In genomic region chr19:47578581-47579224, GRCm38 (mm10) we compare ENCODE assay signal across 9 mouse cellular contexts. TPM values are rescaled to one million over a fixed set of nuclear protein-coding genes. Genes with fewer than 3 reads are reported as not detected.
DNase-seq lines count a peak whose midpoint lies in the region; ATAC-seq and TF ChIP-seq lines count a peak whose summit lies in the region.
"Had no signal": no experiment of that assay in that cellular context is flagged by ENCODE, and none has a peak within 500 bp of the region (broad histone marks: within the 10 kb centered on the region; RNA-seq: fewer than 3 reads in every experiment).

No protein-coding gene starts in this region.

- 18% methylated on average over 13 of the region's 13 CpGs for WGBS in heart, adult 2 months
- 16% methylated on average over 13 of the region's 13 CpGs for WGBS in heart, embryonic 16.5 days
- WGBS in midbrain, embryonic 14.5 days = 18% methylated on average over 13 of the region's 13 CpGs

- intact Hi-C loops in heart, adult 2 months (cut with DNase I) = loop anchor here (1.0 to 2.0 kb wide), 3 partner anchors 42 to 153 kb away; partner anchors contain the start of genes Sfr1 and Stn1
- intact Hi-C loops in heart, postnatal 36 days (cut with DNase I) = loop anchor here (1.0 to 2.0 kb wide), 2 partner anchors 40 to 68 kb away; no protein-coding TSS in a partner anchor

- H3K27me3 ChIP-seq in heart, adult 2 months (ENCODE audit: control insufficient read depth, insufficient read depth, low read length) = no peaks in the 10 kb centered on the region
- no peaks in the 10 kb centered on the region for H3K27me3 ChIP-seq in heart, embryonic 16.5 days (ENCODE audit: control insufficient read depth, insufficient read depth, low read length)
- no peaks in the 10 kb centered on the region for H3K27me3 ChIP-seq in midbrain, embryonic 14.5 days (ENCODE audit: control insufficient read depth, insufficient read depth, low read length)
- H3K27me3 ChIP-seq: Patski had no signal

- TF ChIP-seq CTCF in heart, adult 2 months (IDR thresholded peaks at IDR 0.05) = no peak

- no peak for ATAC-seq in heart, embryonic 16.5 days (replicated peaks; ENCODE audit: extremely low read depth, insufficient read depth, low FRiP score)
- no peak for ATAC-seq in midbrain, embryonic 14.5 days (ENCODE audit: low FRiP score, low TSS enrichment)

- peaks cover 5% of the 10 kb centered on the region for H3K4me1 ChIP-seq in heart, adult 2 months (ENCODE audit: control insufficient read depth, insufficient read depth, low read length)
- peaks cover 14% of the 10 kb centered on the region for H3K4me1 ChIP-seq in heart, embryonic 16.5 days (ENCODE audit: control insufficient read depth, insufficient read depth, low read length)
- peaks cover 19% of the 10 kb centered on the region for H3K4me1 ChIP-seq in midbrain, embryonic 14.5 days (ENCODE audit: control insufficient read depth, insufficient read depth, low read length)

- no peak for TF ChIP-seq EP300 in heart, adult 2 months (IDR thresholded peaks at IDR 0.05; ENCODE audit: insufficient read depth, low read depth, low read length)

- peak overlapping the region; percentile 96 for H3K27ac ChIP-seq in heart, adult 2 months
- H3K27ac ChIP-seq in heart, embryonic 16.5 days (ENCODE audit: low read length) = peak overlapping the region; percentile 99
- H3K27ac ChIP-seq in midbrain, embryonic 14.5 days (replicated peaks; ENCODE audit: low read depth, low read length) = peak overlapping the region; percentile 92

- TF ChIP-seq POLR2A in heart, adult 2 months (IDR thresholded peaks at IDR 0.05; ENCODE audit: insufficient read depth, low read depth, low read length) = no peak

- H3K4me3 ChIP-seq in heart, adult 2 months = peak overlapping the region; percentile 59
- H3K4me3 ChIP-seq in heart, embryonic 16.5 days (ENCODE audit: low read length) = peak overlapping the region; percentile 70
- peak overlapping the region; percentile 61 for H3K4me3 ChIP-seq in midbrain, embryonic 14.5 days (replicated peaks; ENCODE audit: low read depth, low read length)

- H3K9ac ChIP-seq in heart, adult 2 months (ENCODE audit: low read depth, low read length) = peak overlapping the region; percentile 71
- peak overlapping the region; percentile 98 for H3K9ac ChIP-seq in heart, embryonic 16.5 days (ENCODE audit: low read length)
- peak overlapping the region; percentile 88 for H3K9ac ChIP-seq in midbrain, embryonic 14.5 days (replicated peaks; ENCODE audit: low read length)

- 0 out of 2 replicates have a peak, but pooled peaks cover 1% of the 10 kb centered on the region for H3K79me2 ChIP-seq in heart, adult 2 months (replicated peaks; ENCODE audit: control insufficient read depth, insufficient read depth, low read length)

- H3K4me2 ChIP-seq in heart, embryonic 16.5 days (ENCODE audit: low read depth, low read length) = peak overlapping the region; percentile 77
- H3K4me2 ChIP-seq in midbrain, embryonic 14.5 days (ENCODE audit: low read length) = peak overlapping the region; percentile 95

- peaks cover 15% of the 10 kb centered on the region for H3K36me3 ChIP-seq in heart, adult 2 months (ENCODE audit: control insufficient read depth, insufficient read depth, low read length)
- H3K36me3 ChIP-seq in heart, embryonic 16.5 days (ENCODE audit: control insufficient read depth, insufficient read depth) = no peaks in the 10 kb centered on the region
- H3K36me3 ChIP-seq in midbrain, embryonic 14.5 days (ENCODE audit: control insufficient read depth, insufficient read depth, low read length) = no peaks in the 10 kb centered on the region

- peak in 1 of 2 experiments; percentile 15 for DNase-seq in heart, adult 2 months
- no peak for DNase-seq in heart, postnatal 36 days
- peak; percentile 64 for DNase-seq in ZHBTc4 (ENCODE audit: low read depth, low spot score)
- DNase-seq in kidney, postnatal 4 days = peak; percentile 37 to 62
- no peak for DNase-seq in midbrain, embryonic 14.5 days
- DNase-seq in adipocyte (ENCODE audit: low spot score) = no peak
- no peak for DNase-seq in adrenal gland, postnatal 25 days

- no peaks in the 10 kb centered on the region for H3K9me3 ChIP-seq in heart, embryonic 16.5 days (replicated peaks; ENCODE audit: control insufficient read depth, low read length)
- H3K9me3 ChIP-seq in midbrain, embryonic 14.5 days (ENCODE audit: control insufficient read depth, low read length) = no peaks in the 10 kb centered on the region

RNA-seq across cellular contexts. Expression of gene Slk, which starts 0.8 kb away (rescaled TPM):
- 10 to 100 TPM; 83.8 to 95.3 TPM for total RNA-seq in heart, adult 2 months (2021)
- 14.4 and 33.5 TPM in 2 replicates for polyA plus RNA-seq in heart, adult 2 months (2012; rRNA removed)
- 10 to 100 TPM; 91.4 to 94.4 TPM for total RNA-seq in heart, postnatal 36 days (2021)
- polyA plus RNA-seq in heart, embryonic 16.5 days (2015; fragmentation: Nextera tagmentation; extraction: Ambion mirVana) = 12.5 and 13.0 TPM in 2 replicates
- polyA plus RNA-seq in midbrain, embryonic 14.5 days (2014; fragmentation: Nextera tagmentation; extraction: Ambion mirVana) = 8.9 and 9.4 TPM in 2 replicates
- 49.2 and 56.9 TPM in 2 replicates for total RNA-seq in adrenal gland, postnatal 25 days (2021)

RNA-seq across cellular contexts. Expression of gene Stn1, which starts 41.4 kb away (rescaled TPM):
- total RNA-seq in heart, adult 2 months (2021) = 10 to 100 TPM; 15.8 to 20.0 TPM
- polyA plus RNA-seq in heart, adult 2 months (2012; rRNA removed) = 15.7 and 16.0 TPM in 2 replicates
- total RNA-seq in heart, postnatal 36 days (2021) = 10 to 100 TPM; 18.0 to 19.8 TPM
- 37.3 and 38.5 TPM in 2 replicates for polyA plus RNA-seq in heart, embryonic 16.5 days (2015; fragmentation: Nextera tagmentation; extraction: Ambion mirVana)
- 25.0 and 30.4 TPM in 2 replicates for polyA plus RNA-seq in midbrain, embryonic 14.5 days (2014; fragmentation: Nextera tagmentation; extraction: Ambion mirVana)
- 14.1 and 17.3 TPM in 2 replicates for total RNA-seq in adrenal gland, postnatal 25 days (2021)

Comparison
In these comparisons a context has a peak if more than half of its experiments do, and no peak if none do; other contexts are left out.
1. DNase-seq: peak in ZHBTc4 (single experiment) and kidney, postnatal 4 days (2 of 2); none in heart, postnatal 36 days (0 of 2), midbrain, embryonic 14.5 days (single experiment), adipocyte (single experiment) and adrenal gland, postnatal 25 days (single experiment).
2. Peak in every context shown above with its lines, with median percentiles within 50 percentile points of each other: H3K27ac ChIP-seq, H3K4me3 ChIP-seq and H3K9ac ChIP-seq.